Mouse (Mus musculus): Measurements from ENCODE around the gene Serpina3k. TPM values are rescaled to one million over a fixed set of nuclear protein-coding genes. Genes with fewer than 3 reads are reported as not detected.
A peak's percentile ranks its signal among the peaks of the same experiment; 100 is the strongest.
"Not testable (repeated sequence)": the region's sequence is repeated elsewhere in the genome, so short reads cannot be mapped to it uniquely, and the experiment has no call there.

Gene Serpina3k
- not detected in 2 replicates for polyA plus RNA-seq (2016; fragmentation: Nextera tagmentation; extraction: Ambion mirVana)

DNA sequence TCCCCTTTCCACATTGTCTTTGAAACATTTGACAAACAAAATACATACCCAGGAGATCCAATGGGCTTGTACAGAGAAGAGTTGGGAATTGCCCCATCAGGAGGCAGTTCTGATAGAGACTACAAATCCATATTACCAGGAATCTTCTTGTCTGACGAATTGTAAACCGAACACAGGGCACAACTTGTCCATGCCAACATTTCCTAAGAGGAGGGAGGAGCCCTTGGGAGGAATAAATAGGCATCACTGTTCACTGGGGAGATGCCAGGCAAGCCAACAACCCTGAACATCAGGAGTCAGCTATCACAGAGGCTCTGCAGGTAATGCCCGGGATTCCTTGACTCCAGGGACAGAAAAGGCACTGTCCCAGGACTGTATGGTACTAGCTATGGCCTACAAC is at the start of gene Serpina3k, which contains the start of gene Serpina3m:
Gene Serpina3k, plus strand, starts transcription at position 261 of the 400 bp plus-strand sequence.
Gene Serpina3m, plus strand, starts transcription at position 261 of the 400 bp plus-strand sequence.
- 85% methylated on average over 3 of the region's 3 CpGs for WGBS
- H3K4me1 ChIP-seq; H3K27ac ChIP-seq; H3K36me3 ChIP-seq (replicated peaks); DNase-seq (ENCODE audit: extremely low spot score, low spot score); H3K9me3 ChIP-seq; H3K4me3 ChIP-seq; H3K27me3 ChIP-seq (ENCODE audit: poor library complexity, severe bottlenecking): not testable (repeated sequence)

DNA sequence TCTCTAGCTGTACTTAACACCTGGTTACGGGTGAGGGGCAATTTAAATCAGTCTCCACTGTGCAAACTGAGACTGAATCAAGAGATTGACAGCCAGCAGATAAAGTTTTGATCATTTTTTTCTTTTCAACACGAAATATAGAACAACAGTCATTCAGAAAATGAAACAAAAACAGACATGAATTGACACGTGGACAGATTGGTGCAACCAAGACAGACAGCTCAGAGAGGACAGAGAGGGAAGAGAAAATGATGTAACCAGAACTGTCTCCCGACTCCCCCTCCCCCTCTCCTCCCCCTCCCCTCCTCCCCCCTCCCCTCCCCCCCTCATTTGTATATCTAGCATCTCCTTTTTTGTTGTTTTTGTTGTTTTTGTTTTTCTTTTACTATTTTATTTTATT is 48.4 kb upstream of the Serpina3k start:
- Histone ChIP-seq H3K9me3 (peaks cover 5% of the 10 kb centered on the region; the same call in 1 of the 2 replicates), H3K4me1 (no peaks in the 10 kb centered on the region), H3K27ac (no peak overlapping the region)

GRCm38 (mm10) chr12:104293963-104294362 is 44.3 kb upstream of the Serpina3k start:
- Histone ChIP-seq H3K4me3 (no peak overlapping the region), H3K27ac (no peak overlapping the region), H3K27me3 (ENCODE audit: poor library complexity, severe bottlenecking) (no peaks in the 10 kb centered on the region), H3K9me3 (no peaks in the 10 kb centered on the region), H3K4me1 (no peaks in the 10 kb centered on the region), H3K36me3 (replicated peaks) (no peaks in the 10 kb centered on the region)
- WGBS: 94% methylated on average over 2 of the region's 2 CpGs
- no peak for DNase-seq (ENCODE audit: extremely low spot score, low spot score)

More for the DNA sequence above, 48.4 kb upstream of the Serpina3k start:
- no peak overlapping the region for H3K4me3 ChIP-seq
- no peaks in the 10 kb centered on the region for H3K36me3 ChIP-seq (replicated peaks)
- 57% methylated on average over 4 of the region's 4 CpGs for WGBS
- no peak for DNase-seq (ENCODE audit: extremely low spot score, low spot score)
- no peaks in the 10 kb centered on the region for H3K27me3 ChIP-seq (ENCODE audit: poor library complexity, severe bottlenecking)

- Histone ChIP-seq H3K27me3 (ENCODE audit: poor library complexity, severe bottlenecking) (no peaks in the 10 kb centered on the region), H3K4me1 (no peaks in the 10 kb centered on the region), H3K9me3 (no peaks in the 10 kb centered on the region), H3K36me3 (replicated peaks) (no peaks in the 10 kb centered on the region), H3K4me3 (no peak overlapping the region), H3K27ac (no peak overlapping the region)
- no peak for DNase-seq (ENCODE audit: extremely low spot score, low spot score)
- WGBS: 96% methylated on average over 2 of the region's 2 CpGs
These were observed 40.2 kb upstream of the Serpina3k start for GRCm38 (mm10) chr12:104298049-104298448.

- DNase-seq (ENCODE audit: extremely low spot score, low spot score): no peak
- H3K27me3 ChIP-seq (ENCODE audit: poor library complexity, severe bottlenecking): no peaks in the 10 kb centered on the region
- H3K4me3 ChIP-seq: no peak overlapping the region
- H3K9me3 ChIP-seq: peaks cover 8% of the 10 kb centered on the region
- WGBS: 86% methylated on average over 4 of the region's 4 CpGs
- H3K36me3 ChIP-seq (replicated peaks): no peaks in the 10 kb centered on the region
- H3K27ac ChIP-seq: no peak overlapping the region
- no peaks in the 10 kb centered on the region for H3K4me1 ChIP-seq
These were observed 32.3 kb upstream of the Serpina3k start for GRCm38 (mm10) chr12:104305991-104306390.

DNA sequence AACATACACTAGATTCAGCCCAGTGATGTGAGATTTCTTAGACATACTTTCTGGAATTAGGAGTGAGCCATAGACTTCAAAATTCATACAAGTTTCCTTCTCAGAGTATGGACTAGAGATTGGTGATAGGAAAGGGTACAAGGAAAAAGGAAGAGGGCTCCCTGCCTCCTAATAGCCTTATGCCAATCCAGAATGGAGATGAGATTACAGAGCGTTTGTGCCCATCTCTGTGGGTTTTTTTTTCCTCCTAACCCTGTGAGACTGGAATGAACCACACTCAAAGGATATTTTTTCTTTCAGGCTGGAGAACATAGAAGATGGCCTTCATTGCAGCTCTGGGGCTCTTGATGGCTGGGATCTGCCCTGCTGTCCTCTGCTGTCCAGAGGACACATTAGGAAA is 24.0 kb upstream of the Serpina3k start, which contains the start of gene Serpina3j:
Gene Serpina3j, plus strand, starts transcription at position 301 of the 400 bp plus-strand sequence.
- Histone ChIP-seq H3K4me3 (no peak within 1 kb of the TSS), H3K36me3 (replicated peaks) (no peaks in the 10 kb centered on the region), H3K27ac (no peak within 1 kb of the TSS), H3K4me1 (no peaks in the 10 kb centered on the region), H3K27me3 (ENCODE audit: poor library complexity, severe bottlenecking) (no peaks in the 10 kb centered on the region), H3K9me3 (peaks cover 15% of the 10 kb centered on the region)
- WGBS: 83% methylated on average over 1 of the region's 1 CpGs
- DNase-seq (ENCODE audit: extremely low spot score, low spot score): no peak

- H3K27ac ChIP-seq: no peak overlapping the region
- DNase-seq (ENCODE audit: extremely low spot score, low spot score): no peak
- 86% methylated on average over 1 of the region's 1 CpGs for WGBS
- H3K4me3 ChIP-seq: no peak overlapping the region
- H3K27me3 ChIP-seq (ENCODE audit: poor library complexity, severe bottlenecking): no peaks in the 10 kb centered on the region
- no peaks in the 10 kb centered on the region for H3K4me1 ChIP-seq
- H3K9me3 ChIP-seq: no peaks in the 10 kb centered on the region
- H3K36me3 ChIP-seq (replicated peaks): no peaks in the 10 kb centered on the region
These were observed 15.8 kb upstream of the Serpina3k start for GRCm38 (mm10) chr12:104322454-104322853.

- DNase-seq (ENCODE audit: extremely low spot score, low spot score): no peak
- no peaks in the 10 kb centered on the region for H3K36me3 ChIP-seq (replicated peaks)
These were observed 6.6 kb upstream of the Serpina3k start for GRCm38 (mm10) chr12:104331701-104332100.

DNA sequence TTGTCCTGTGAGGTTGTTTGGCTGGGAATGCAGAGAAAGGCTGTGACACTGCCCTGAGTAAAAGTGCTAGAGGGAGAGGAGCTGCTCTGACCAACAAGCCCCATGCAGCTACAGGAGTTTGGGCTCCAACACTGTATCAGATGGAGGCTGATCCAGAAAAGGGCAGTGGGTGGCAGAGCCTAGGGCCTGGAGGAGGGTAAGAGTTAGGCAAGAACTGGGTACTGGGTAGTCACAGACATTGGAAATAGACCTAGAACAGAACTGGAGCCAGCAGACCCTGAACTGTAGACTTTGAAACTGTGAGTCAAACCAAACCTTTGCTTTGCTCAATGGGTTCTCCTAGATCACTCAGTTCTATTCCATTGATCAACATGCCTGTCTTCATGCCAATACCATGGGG is 1.4 kb upstream of the Serpina3k start:
- not testable (repeated sequence) for H3K36me3 ChIP-seq (replicated peaks); H3K27me3 ChIP-seq (ENCODE audit: poor library complexity, severe bottlenecking); H3K9me3 ChIP-seq; H3K4me1 ChIP-seq; DNase-seq (ENCODE audit: extremely low spot score, low spot score); H3K4me3 ChIP-seq; H3K27ac ChIP-seq

More at GRCm38 (mm10) chr12:104331701-104332100, 6.6 kb upstream of the Serpina3k start:
- Histone ChIP-seq H3K4me1 (no peaks in the 10 kb centered on the region), H3K9me3 (no peaks in the 10 kb centered on the region), H3K4me3 (no peak overlapping the region), H3K27ac (no peak overlapping the region), H3K27me3 (ENCODE audit: poor library complexity, severe bottlenecking) (no peaks in the 10 kb centered on the region)
- WGBS: 55% methylated on average over 1 of the region's 1 CpGs

DNA sequence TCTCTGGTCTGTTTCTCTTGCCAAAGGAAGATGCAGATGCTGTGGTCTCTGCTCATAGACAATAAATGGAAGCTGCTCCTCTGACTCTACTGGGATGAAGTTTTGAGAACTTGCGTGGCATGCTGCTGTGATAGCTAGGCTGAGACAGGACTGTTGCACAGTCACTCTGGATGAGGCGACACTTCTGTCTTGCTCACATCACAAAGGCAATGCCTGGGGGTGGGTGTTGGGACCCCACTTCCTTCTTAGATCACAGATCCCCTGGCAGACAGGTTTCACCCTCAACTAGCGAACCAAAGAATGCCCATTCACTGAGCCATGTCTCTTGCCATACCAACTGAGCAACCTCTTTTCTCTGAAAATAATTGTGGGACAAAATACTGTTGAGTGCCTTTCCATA is 419 bp downstream of the Serpina3k start:
- 90% methylated on average over 3 of the region's 3 CpGs for WGBS
- Histone ChIP-seq H3K27ac (no peak overlapping the region), H3K36me3 (replicated peaks) (no peaks in the 10 kb centered on the region), H3K9me3 (no peaks in the 10 kb centered on the region), H3K4me3 (no peak overlapping the region), H3K27me3 (ENCODE audit: poor library complexity, severe bottlenecking) (no peaks in the 10 kb centered on the region), H3K4me1 (no peaks in the 10 kb centered on the region)
- no peak for DNase-seq (ENCODE audit: extremely low spot score, low spot score)

DNA sequence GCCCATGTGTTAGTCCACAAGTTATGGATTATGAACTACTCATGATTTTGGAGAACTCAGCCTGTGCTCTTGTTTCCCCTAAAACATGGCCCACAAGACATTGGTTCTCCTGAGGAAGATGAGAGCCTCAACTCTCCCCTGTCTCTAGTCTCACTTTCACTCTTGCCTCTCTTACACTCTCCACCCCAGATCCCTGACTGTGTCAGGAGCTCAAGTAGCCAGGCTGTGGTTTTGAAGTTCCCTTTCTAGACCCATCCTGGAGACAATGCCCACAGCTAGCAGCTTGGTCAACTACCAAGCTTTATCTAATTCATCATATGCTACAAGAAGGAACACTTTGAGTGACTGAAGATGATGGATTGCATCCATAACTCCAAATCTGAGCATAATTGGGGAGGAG is 4.2 kb downstream of the Serpina3k start:
- H3K27ac ChIP-seq; H3K4me1 ChIP-seq; H3K27me3 ChIP-seq (ENCODE audit: poor library complexity, severe bottlenecking); H3K9me3 ChIP-seq; H3K4me3 ChIP-seq; DNase-seq (ENCODE audit: extremely low spot score, low spot score); H3K36me3 ChIP-seq (replicated peaks): not testable (repeated sequence)

- Histone ChIP-seq H3K4me3 (no peak overlapping the region), H3K4me1 (no peaks in the 10 kb centered on the region), H3K9me3 (no peaks in the 10 kb centered on the region), H3K27me3 (ENCODE audit: poor library complexity, severe bottlenecking) (no peaks in the 10 kb centered on the region), H3K36me3 (replicated peaks) (no peaks in the 10 kb centered on the region), H3K27ac (no peak overlapping the region)
- WGBS: 92% methylated on average over 2 of the region's 2 CpGs
- DNase-seq (ENCODE audit: extremely low spot score, low spot score): no peak
These were observed 6.9 kb downstream of the Serpina3k start for GRCm38 (mm10) chr12:104345181-104345580.

DNA sequence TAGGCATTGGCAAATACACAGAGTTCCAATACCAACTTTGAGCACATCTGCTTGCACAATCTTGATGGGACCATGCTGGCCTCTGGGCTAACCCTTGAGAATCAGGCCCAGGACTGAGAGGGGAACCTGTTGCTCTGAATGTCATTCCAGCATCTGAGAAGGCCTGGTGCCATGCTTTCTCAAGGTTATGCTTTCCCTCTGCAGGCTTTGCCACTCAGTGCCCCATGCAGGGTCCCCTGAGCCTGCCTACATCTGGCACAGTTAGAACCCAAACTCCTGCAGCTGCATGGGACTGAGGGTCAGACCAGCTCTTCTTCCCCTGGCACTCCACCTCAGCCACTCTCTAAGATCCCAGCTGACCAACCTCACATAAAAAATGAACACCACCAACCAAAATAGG is 7.4 kb downstream of the Serpina3k start:
- Histone ChIP-seq H3K4me1 (no peaks in the 10 kb centered on the region), H3K4me3 (no peak overlapping the region), H3K27me3 (ENCODE audit: poor library complexity, severe bottlenecking) (no peaks in the 10 kb centered on the region), H3K9me3 (no peaks in the 10 kb centered on the region), H3K36me3 (replicated peaks) (no peaks in the 10 kb centered on the region), H3K27ac (no peak overlapping the region)
- DNase-seq (ENCODE audit: extremely low spot score, low spot score): no peak

DNA sequence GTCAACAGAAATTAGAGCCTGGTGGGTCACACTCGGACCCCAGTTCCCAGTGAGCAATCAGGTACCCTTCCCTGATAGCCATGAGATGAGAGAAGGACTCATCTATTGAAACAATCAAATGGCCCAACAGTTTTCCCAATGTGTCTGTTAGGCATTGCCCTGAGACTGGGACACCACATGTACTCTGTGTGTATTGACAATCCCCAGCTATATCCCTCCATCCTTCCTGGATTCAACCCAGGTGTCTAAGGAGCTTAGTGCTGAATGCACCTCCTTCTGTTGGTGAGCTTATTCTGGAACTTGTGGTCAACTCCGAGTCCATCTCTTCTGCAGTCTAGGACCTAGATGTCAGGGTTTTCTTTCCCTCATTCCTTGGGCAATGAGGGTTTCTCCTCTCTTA is 8.8 kb downstream of the Serpina3k start:
- H3K9me3 ChIP-seq: no peaks in the 10 kb centered on the region
- WGBS: 76% methylated on average over 2 of the region's 2 CpGs
- no peak overlapping the region for H3K4me3 ChIP-seq
- peak; percentile 0 for DNase-seq (ENCODE audit: extremely low spot score, low spot score)
- H3K36me3 ChIP-seq (replicated peaks): no peaks in the 10 kb centered on the region
- H3K27me3 ChIP-seq (ENCODE audit: poor library complexity, severe bottlenecking): no peaks in the 10 kb centered on the region
- H3K4me1 ChIP-seq: no peaks in the 10 kb centered on the region
- no peak overlapping the region for H3K27ac ChIP-seq

All from forebrain, embryonic 10.5 days (tissue).